Mouse (Mus musculus) heart, adult 8-10 months (tissue): Measurements from ENCODE around the gene Snx9. TPM values are rescaled to one million over a fixed set of nuclear protein-coding genes. Genes with fewer than 3 reads are reported as not detected.

Experiments used
- DNase-seq: peaks from one replicate; pipeline ENCODE4 v3.0.0; 2022; ENCODE audit warnings: low spot score
- total RNA-seq, 4 experiments: library from RNA; stranded (reverse); gene quantifications; 2 replicates each; pipeline ENCODE4 v1.2.4; 2022

The Snx9 gene
- total RNA-seq, 4 experiments from 2014 or later: 29.0 to 32.4 (median 30.3) TPM

DNA sequence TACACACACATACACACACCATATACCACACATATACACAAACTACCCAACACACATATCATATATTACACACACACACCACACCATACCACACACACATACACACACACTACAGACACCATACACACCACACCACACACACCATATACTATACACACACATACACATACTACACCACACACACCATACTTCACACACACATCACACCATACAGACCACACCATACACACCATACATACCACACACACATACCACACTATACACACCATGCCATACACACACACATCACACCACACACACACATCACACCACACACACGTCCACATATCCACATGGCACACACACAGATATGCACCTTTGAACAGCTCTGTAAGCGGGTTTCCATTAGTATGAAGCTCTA lies 34.3 kb upstream of the Snx9 start:
- DNase-seq: no peak

DNA sequence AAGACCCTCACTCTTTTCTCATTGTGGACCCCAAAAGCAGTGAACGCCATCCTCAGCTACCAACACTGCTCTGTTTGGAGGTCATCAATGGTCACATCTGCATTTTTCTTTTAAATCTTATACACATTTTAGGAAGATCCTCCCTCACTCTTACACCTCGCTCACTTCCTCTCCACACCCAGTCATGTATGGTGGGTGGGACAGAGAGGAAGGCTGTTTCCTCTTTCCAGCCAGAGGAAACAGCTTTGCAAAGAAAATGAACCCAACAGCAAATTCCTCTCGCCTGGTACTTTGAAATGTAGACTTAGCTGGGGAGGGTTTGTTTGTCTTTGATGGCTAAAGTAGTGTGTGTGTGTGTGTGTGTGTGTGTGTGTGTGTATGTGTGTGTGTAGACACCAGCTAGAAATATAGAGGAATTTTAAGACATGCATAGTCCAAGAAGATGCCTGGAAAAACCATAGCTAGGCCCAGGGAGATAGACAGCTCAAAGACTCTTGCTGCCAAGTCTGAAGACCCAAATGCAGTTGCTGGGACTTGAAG lies 33.2 kb upstream of the Snx9 start:
- DNase-seq: no peak

DNA sequence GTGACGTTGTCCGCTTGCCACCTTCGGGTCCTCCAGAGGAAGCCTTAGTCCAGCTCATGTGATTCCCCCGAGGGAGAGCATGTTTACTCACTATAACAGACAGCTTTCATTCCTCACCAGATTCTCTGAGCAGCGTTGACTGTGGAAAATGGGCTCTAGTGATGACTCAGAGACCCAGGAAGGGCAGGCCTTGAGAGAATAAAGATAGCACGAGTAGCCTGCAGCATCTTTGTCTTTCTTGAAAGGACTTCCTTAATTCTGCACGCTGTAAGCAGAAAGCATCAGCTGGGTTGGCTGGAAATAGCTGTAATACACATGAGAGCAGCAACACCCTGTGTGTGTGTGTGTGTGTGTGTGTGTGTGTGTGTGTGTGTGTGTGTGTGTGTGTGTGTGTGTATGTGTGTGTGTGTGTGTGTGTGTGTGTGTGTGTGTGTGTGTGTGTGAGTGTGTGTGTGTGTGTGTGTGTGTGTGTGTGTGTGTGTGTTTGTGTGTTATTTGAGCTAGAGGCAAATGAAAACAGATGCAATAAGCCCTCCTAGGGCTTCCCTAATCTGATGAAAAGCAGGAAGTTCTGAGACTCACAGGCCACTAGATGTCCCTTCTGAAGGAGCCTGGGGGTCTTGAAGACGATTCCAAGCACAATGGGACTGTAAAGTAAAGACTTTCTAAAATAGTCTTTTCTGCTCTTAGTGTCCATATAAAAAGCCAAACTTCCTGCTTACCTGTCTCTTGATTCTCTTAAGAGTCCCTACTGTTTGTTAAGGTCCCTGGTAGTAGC lies 27.1 kb upstream of the Snx9 start:
- peak; percentile 50 for DNase-seq

GRCm38 (mm10) chr17:5814641-5814920 lies 26.5 kb upstream of the Snx9 start:
- DNase-seq: no peak

DNA sequence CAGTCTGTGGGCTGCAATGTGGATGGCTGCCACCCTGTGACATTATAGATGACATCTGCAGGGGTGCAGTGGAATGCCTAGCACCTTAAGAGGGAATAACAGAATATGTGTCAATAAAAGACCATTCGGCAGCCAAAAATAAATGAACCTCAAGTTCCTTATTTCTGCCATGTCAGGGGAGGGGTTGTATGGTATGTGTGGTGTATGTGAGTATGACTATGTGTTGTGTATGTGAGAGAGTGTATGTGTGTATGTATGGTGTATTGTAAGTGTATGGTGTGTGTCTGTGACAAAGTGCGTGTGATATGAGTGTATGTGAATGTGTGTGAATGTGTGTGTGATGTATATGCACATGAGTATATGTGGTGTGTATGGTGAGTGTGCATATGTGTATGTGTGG lies 23.3 kb upstream of the Snx9 start:
- no peak for DNase-seq

DNA sequence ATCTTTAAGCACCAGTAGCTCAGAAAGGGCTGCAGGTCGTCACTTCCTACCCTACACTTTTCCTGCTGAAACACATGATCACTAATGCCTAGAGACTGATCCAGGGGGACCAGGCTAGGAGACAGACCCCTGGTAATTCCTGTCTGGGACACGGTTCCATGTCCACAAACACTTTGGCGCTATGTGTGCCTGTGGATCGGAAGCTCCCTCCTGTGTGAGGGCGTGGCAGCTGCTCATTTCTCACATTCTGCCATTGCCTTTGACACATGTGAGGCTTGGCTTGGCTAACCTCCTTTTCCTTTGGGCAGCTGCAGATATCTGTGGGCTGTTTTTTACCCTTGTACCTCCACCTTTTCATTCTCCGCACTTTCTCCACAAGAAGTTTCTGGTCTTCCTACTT lies 22.0 kb upstream of the Snx9 start:
- no peak for DNase-seq

GRCm38 (mm10) chr17:5819799-5820201 lies 21.3 kb upstream of the Snx9 start:
- DNase-seq: no peak

- peak; percentile 50 for DNase-seq
These were observed 18.6 kb upstream of the Snx9 start for GRCm38 (mm10) chr17:5822541-5822940.

DNA sequence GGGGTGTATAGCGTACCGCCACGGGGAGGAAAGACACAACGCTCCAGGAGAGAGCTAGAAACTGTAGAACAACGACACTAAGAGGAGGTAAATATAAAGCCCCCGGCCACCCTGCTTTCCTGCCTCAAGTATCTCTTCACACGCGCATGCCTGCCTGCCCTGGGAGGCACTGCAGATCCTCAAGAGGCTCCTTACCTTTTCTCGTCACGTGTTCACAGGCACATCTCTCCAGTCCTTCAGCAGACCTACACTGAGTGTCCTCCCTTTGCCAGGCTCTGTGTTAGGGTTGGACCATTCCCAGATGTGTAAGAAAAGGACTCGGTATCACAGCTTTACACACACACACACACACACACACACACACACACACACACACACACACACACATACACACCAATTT lies 18.1 kb upstream of the Snx9 start:
- no peak for DNase-seq

DNA sequence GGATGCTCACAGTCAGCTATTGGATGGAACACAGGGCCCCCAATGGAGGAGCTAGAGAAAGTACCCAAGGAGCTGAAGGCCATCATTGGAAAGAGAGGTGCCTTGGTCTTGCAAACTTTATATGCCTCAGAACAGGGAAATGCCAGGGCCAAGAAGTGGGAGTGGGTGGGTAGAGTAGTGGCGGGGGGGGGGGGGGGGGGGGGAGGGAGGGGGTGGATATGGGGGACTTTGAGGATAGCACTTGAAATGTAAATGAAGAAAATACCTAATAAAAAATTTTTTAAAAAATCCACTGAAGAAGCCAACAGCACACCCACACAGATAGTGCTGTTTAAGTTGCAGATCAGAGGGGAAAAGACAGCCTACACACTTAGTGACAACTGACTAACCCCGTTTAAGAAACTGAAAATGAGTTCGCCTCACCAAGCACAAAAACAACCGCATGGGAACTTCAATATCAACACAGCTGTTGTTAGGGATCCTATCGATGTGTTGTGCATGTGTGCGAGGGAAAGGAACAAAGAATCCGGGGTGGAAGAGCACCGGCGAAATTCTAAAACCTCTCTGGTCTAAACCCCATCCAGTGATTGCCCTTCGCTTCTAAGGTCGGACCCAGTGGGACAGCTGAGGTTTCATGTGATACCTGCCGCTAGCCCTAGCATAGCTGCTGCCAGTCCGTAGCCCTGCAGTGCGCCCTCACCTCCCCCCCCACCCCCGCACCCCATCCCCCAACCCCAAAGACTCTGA lies 13.1 kb upstream of the Snx9 start:
- DNase-seq: no peak

- no peak for DNase-seq
These were observed 12.6 kb upstream of the Snx9 start for GRCm38 (mm10) chr17:5828583-5828836.

DNA sequence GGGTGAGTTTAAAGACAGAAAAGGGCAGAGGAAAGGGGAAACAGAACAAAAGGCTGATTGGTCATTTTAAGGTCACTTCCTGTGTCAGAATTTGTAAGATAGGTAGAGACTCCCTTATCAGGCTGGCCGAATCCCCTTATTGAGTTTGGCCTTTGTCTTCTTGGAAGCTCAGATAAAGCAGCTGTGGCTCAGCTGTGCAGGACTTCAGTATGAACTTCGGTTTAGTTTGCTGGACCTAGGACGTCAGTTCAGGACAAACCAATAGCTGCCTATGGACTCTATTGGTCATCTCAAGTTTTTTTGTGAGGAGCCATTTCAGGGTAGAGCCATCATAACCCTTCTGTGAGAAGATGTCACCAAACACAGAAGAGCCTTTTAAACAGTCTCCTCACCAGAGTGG lies 12.2 kb upstream of the Snx9 start:
- DNase-seq: no peak

DNA sequence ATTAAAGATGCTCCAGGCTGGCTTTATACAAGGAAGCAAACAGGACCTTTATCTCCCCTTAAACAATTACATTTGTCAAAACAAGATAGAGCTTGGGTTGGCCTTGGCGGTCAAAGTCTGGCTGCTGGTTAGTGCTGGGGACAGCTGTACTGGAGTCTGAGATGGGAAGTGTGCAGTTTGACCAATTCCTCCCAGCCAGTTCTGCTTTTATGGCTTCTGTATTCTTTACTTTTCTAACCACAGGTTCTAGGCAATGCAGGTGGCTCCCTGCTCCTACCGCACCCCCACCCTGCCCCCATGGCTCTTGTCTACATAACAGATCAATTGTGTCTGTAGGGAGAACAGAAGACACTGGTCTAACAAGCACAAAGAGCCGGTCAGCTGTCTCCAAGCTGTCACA lies 11.2 kb upstream of the Snx9 start:
- DNase-seq: no peak

DNA sequence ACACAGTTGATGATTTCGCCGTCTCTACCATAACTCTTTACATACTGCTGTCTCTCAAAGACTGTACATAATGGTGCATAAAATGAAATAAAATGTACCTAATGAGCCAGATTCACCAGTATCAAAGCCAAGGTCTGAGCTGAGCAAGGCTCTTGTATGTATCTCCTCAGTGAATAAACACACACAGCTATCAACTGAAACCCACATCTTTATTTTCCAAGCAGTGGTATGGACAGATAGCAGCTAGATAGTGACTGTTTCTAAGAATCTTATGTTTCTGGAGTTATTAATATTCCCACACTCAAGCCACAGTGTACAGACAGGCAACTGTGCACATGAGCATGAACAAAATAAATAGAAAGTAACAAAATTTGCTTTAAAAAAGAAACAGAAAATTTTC lies 10.7 kb upstream of the Snx9 start:
- DNase-seq: no peak

- no peak for DNase-seq
These were observed 10.3 kb upstream of the Snx9 start for GRCm38 (mm10) chr17:5830832-5831231.

DNA sequence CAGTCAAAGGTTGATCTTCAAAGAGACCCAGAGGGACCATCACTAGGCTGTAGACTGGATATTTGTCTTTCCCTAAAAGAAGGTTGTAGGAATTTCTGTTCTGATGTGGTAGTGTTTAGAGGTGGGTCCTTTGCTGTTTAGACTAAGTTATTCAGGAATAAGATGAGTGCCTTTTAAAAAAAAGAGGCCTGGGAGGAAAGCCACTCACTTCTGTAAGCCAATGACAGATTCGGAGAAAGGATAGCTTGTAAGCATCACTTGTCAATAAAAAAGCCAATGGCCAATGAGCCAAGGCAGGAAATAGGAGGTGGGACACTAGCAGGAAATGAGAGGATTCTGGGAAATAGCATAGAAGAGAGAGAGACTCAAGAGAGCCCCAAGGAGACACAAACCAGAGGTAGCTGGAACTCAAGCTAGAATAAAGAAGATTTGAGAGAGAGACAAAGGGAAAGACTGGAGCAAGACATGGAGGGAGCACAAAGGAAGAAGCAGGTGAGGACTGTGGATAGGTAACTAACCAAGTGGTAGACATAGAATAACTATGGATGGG lies 9.8 kb upstream of the Snx9 start:
- DNase-seq: no peak

DNA sequence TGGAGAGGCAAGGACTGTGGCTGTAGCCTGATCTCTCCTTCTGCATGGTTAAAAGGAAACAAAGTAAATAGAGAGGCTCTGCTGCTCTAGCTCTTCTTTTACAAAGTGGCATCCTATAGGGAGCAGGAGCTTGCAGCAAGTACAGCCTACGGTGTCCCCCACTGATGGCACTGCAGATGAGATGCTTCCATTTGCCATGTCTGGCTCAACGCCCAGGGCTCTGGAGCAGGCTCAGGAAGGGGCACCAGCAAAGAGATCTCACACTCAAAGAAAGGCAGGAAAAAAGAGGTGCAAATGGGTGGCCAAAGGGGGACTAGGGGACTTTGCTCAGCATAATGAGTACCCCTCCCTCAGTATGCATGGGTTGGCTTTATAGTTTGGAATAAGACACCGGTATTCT lies 7.0 kb upstream of the Snx9 start:
- no peak for DNase-seq

GRCm38 (mm10) chr17:5834798-5835328 lies 6.3 kb upstream of the Snx9 start:
- DNase-seq: no peak

DNA sequence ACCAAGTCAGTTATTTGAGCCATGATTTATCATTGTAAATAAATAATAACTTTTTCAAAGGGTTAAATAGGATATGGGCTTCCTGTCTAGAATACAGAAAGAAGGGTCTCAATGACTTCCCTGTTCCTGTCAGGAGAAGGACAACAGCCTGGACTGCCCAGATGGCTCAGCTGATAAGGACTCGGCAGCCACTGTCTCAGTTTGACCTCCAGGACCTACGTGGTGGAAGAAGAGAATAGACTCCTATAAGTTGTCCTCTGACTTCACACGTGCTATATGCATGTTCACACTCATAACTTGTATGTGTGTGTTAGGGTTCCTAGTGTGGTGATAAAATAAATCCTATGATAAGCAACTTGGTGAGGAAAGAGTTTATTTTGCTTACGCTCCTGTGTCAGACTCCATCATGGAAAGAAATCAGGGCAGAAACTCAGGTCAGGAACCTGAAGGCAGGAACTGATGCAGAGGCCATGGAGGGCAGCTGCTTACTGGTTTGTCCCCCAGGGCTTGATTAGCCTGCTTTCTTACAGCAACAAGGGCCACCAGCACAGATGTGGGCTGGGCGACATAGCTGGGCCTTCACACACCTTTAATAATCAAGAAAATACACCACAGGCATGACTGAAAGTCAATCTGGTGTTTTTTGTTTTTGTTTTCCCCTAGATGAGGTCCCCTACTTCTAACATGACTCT lies 1.4 kb upstream of the Snx9 start:
- DNase-seq: no peak

GRCm38 (mm10) chr17:5840550-5841127 lies 490 bp upstream of the Snx9 start:
- peak; percentile 47 for DNase-seq

DNA sequence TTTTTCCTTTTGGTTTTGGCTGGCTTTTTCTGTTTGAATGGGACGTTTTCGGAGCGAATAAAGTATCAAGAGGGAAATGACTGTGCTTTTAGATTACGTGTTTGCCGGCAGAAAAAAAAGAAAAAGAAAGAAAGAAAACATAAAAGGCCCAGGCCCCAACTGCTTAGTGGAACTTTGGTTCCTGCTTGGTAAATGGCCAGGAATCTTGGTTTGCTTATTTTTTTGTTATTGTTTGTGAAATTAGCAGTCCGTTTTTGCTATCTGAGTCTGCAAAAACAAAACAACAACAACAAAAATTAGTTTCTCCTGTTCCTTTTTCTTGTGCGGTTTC lies 779 bp downstream of the Snx9 start:
- no peak for DNase-seq

DNA sequence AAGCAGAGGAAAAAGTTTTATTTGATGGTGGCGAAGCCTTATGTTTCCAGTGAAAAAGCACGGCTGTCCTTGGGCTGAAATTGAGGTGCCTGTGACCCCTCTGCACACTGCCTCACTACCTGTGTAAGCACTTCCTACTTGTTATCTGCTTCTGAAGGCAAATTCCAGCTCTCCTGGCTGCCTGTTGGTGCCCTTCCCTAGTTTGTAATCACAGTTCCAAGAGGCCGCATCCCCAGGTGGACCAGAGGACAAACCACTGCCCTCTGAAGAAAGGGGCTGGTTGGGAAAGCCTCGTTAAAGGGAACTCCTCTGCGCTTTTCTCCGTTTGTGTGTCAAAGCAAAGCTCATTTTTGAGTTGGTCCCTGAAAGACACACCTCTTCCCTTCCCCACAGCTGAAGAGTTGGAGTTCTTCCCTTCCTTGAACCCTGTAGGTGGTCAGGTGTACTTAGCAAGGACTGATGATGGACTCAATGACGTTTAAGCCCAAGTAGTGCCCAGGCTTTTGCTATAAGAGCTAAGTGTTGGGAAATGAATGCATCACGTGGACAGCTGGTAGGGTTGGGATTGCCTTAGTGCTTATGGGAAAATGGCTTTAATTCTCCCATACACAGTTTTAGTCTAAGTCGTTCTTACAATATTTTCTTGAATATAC lies 2.0 kb downstream of the Snx9 start:
- DNase-seq: no peak
